Mouse (Mus musculus): ENCODE results near the gene Cbr1. TPM values are rescaled to one million over a fixed set of nuclear protein-coding genes. Genes with fewer than 3 reads are reported as not detected.

Cbr1 gene
- polyA plus RNA-seq, 1 experiment = 33.7 TPM

DNA sequence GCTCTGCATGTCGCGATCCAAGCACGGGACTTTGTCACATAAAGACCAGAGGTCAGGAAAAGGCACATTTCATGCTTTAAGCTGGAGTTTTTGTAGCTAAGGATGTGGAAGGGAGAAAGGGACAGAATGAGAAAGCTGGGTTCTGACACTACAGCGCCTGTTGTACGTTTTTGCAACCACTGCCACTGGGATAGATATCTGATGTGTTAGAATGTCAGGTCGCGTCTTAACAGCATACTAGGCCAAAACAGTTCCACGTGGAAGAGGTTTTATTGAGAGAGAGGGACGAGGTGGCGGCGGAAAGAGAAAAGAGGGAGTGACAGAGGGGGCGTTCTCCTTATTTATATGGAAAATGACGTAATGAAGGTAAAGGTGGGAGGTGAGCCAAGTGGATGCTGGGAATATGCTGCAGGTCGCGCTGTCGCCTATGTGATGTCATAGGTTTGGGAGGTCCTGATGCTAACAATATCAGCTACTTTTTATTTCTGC, 1.1 kb upstream of the Cbr1 start:
- Histone ChIP-seq H3K36me3 (ENCODE audit: control insufficient read depth, insufficient read depth, low read length, poor library complexity, severe bottlenecking) (0 out of 2 replicates have a peak, but pooled peaks cover 3% of the 10 kb centered on the region), H3K27ac (ENCODE audit: insufficient read depth, low read length) (peak overlapping the region; percentile 19), H3K27me3 (ENCODE audit: control insufficient read depth, insufficient read depth, low read length, poor library complexity, severe bottlenecking) (no peaks in the 10 kb centered on the region), H3K9ac (ENCODE audit: low read depth, poor library complexity, severe bottlenecking) (peak overlapping the region; percentile 28), H3K4me3 (ENCODE audit: low read depth, low read length) (peak overlapping the region; percentile 79), H3K9me3 (replicated peaks; ENCODE audit: control insufficient read depth, insufficient read depth, low read length, poor library complexity, severe bottlenecking) (no peaks in the 10 kb centered on the region), H3K4me1 (ENCODE audit: control insufficient read depth, insufficient read depth, low read length) (no peaks in the 10 kb centered on the region)
- TF ChIP-seq CTCF (IDR thresholded peaks at IDR 0.05; ENCODE audit: low read depth, low read length) (no peak), EP300 (IDR thresholded peaks at IDR 0.05; ENCODE audit: insufficient read depth, low read depth, low read length) (no peak), POLR2A (IDR thresholded peaks at IDR 0.05; ENCODE audit: insufficient read depth, low read length) (peak; percentile 75)

DNA sequence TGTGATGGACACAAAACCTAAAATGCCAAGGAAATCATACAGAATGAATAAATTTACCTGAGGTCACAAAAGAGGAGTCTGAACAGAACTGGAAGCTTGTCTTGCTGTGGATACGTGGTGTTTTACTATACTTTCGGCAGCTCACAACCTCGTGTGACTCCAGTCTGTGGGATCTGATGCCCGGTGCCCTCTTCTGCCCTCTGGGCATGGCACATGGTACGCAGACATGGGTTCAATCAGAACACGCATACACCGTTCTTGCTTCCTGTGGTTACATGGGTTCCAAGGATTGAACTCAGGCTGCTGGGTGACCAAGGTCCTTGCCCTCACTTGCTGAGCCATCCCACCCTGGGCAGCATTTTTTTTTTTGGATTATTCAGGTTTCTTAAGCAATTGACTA, 493 bp downstream of the Cbr1 start:
- no peak overlapping the region for H3K27ac ChIP-seq (ENCODE audit: insufficient read depth, low read length)
- H3K9me3 ChIP-seq (replicated peaks; ENCODE audit: control insufficient read depth, insufficient read depth, low read length, poor library complexity, severe bottlenecking) = no peaks in the 10 kb centered on the region
- H3K9ac ChIP-seq (ENCODE audit: low read depth, poor library complexity, severe bottlenecking) = no peak overlapping the region
- H3K27me3 ChIP-seq (ENCODE audit: control insufficient read depth, insufficient read depth, low read length, poor library complexity, severe bottlenecking) = no peaks in the 10 kb centered on the region
- H3K4me3 ChIP-seq (ENCODE audit: low read depth, low read length) = no peak overlapping the region
- H3K4me1 ChIP-seq (ENCODE audit: control insufficient read depth, insufficient read depth, low read length) = no peaks in the 10 kb centered on the region
- 0 out of 2 replicates have a peak, but pooled peaks cover 2% of the 10 kb centered on the region for H3K36me3 ChIP-seq (ENCODE audit: control insufficient read depth, insufficient read depth, low read length, poor library complexity, severe bottlenecking)
- TF ChIP-seq CTCF (IDR thresholded peaks at IDR 0.05; ENCODE audit: low read depth, low read length) = no peak
- no peak for TF ChIP-seq EP300 (IDR thresholded peaks at IDR 0.05; ENCODE audit: insufficient read depth, low read depth, low read length)
- TF ChIP-seq POLR2A (IDR thresholded peaks at IDR 0.05; ENCODE audit: insufficient read depth, low read length) = no peak

DNA sequence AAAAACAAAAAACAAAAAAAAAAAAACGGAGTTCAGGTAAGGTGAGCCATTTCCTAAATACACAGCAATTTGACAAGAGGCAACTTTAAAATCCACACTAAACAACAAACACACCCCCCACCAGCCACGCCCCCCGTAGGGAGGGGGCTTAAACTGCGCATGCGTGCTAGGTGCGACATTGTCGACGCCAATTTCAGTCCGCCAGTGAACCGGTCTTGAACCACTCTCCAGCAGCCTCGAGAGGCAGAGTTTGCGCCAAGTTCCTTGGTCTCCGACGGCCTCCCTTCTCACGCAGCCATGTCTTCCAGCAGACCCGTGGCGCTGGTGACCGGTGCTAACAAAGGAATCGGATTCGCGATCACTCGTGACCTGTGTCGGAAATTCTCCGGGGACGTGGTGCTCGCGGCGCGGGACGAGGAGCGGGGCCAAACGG, 2.0 kb downstream of the Cbr1 start:
- Histone ChIP-seq H3K9ac (ENCODE audit: low read depth, poor library complexity, severe bottlenecking) (peak overlapping the region; percentile 56), H3K9me3 (replicated peaks; ENCODE audit: control insufficient read depth, insufficient read depth, low read length, poor library complexity, severe bottlenecking) (no peaks in the 10 kb centered on the region), H3K27me3 (ENCODE audit: control insufficient read depth, insufficient read depth, low read length, poor library complexity, severe bottlenecking) (no peaks in the 10 kb centered on the region), H3K36me3 (ENCODE audit: control insufficient read depth, insufficient read depth, low read length, poor library complexity, severe bottlenecking) (0 out of 2 replicates have a peak, but pooled peaks cover 6% of the 10 kb centered on the region), H3K4me1 (ENCODE audit: control insufficient read depth, insufficient read depth, low read length) (no peaks in the 10 kb centered on the region), H3K27ac (ENCODE audit: insufficient read depth, low read length) (no peak overlapping the region), H3K4me3 (ENCODE audit: low read depth, low read length) (peak overlapping the region; percentile 71)
- TF ChIP-seq CTCF (IDR thresholded peaks at IDR 0.05; ENCODE audit: low read depth, low read length) (no peak), POLR2A (IDR thresholded peaks at IDR 0.05; ENCODE audit: insufficient read depth, low read length) (peak; percentile 63)

DNA sequence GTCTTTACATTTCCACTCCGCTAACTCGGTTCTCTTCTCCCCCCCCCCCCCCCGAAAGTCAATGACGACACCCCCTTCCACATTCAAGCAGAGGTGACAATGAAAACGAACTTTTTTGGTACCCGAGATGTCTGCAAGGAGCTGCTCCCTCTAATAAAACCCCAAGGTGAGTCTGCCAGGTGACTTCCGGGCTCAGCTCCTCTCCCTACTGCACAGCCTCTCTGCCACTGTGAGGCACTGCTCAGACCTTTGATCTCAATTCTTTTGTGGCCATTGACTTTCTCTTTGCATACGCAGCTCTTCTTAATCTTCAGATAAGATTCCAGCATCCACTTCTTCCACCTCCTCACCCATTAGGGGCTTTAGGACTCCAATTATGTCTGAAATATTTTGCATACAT, 3.1 kb downstream of the Cbr1 start:
- H3K4me1 ChIP-seq (ENCODE audit: control insufficient read depth, insufficient read depth, low read length) = no peaks in the 10 kb centered on the region
- no peak overlapping the region for H3K9ac ChIP-seq (ENCODE audit: low read depth, poor library complexity, severe bottlenecking)
- 0 out of 2 replicates have a peak, but pooled peaks cover 6% of the 10 kb centered on the region for H3K36me3 ChIP-seq (ENCODE audit: control insufficient read depth, insufficient read depth, low read length, poor library complexity, severe bottlenecking)
- no peaks in the 10 kb centered on the region for H3K27me3 ChIP-seq (ENCODE audit: control insufficient read depth, insufficient read depth, low read length, poor library complexity, severe bottlenecking)
- no peak overlapping the region for H3K4me3 ChIP-seq (ENCODE audit: low read depth, low read length)
- H3K9me3 ChIP-seq (replicated peaks; ENCODE audit: control insufficient read depth, insufficient read depth, low read length, poor library complexity, severe bottlenecking) = no peaks in the 10 kb centered on the region
- TF ChIP-seq CTCF (IDR thresholded peaks at IDR 0.05; ENCODE audit: low read depth, low read length) = no peak
- no peak for TF ChIP-seq EP300 (IDR thresholded peaks at IDR 0.05; ENCODE audit: insufficient read depth, low read depth, low read length)
- no peak for TF ChIP-seq POLR2A (IDR thresholded peaks at IDR 0.05; ENCODE audit: insufficient read depth, low read length)
- H3K27ac ChIP-seq (ENCODE audit: insufficient read depth, low read length) = no peak overlapping the region

DNA sequence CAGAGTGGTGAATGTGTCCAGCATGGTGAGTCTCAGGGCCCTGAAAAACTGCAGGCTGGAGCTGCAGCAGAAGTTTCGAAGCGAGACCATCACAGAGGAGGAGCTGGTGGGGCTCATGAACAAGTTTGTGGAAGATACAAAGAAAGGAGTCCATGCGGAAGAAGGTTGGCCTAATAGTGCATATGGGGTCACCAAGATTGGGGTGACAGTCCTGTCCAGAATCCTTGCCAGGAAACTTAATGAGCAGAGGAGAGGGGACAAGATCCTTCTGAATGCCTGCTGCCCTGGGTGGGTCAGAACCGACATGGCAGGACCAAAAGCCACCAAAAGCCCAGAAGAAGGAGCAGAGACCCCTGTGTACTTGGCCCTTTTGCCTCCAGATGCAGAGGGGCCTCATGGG, 4.1 kb downstream of the Cbr1 start:
- H3K4me3 ChIP-seq (ENCODE audit: low read depth, low read length) = no peak overlapping the region
- no peak overlapping the region for H3K9ac ChIP-seq (ENCODE audit: low read depth, poor library complexity, severe bottlenecking)
- H3K36me3 ChIP-seq (ENCODE audit: control insufficient read depth, insufficient read depth, low read length, poor library complexity, severe bottlenecking) = 0 out of 2 replicates have a peak, but pooled peaks cover 6% of the 10 kb centered on the region
- no peak overlapping the region for H3K27ac ChIP-seq (ENCODE audit: insufficient read depth, low read length)
- no peaks in the 10 kb centered on the region for H3K4me1 ChIP-seq (ENCODE audit: control insufficient read depth, insufficient read depth, low read length)
- no peaks in the 10 kb centered on the region for H3K9me3 ChIP-seq (replicated peaks; ENCODE audit: control insufficient read depth, insufficient read depth, low read length, poor library complexity, severe bottlenecking)
- H3K27me3 ChIP-seq (ENCODE audit: control insufficient read depth, insufficient read depth, low read length, poor library complexity, severe bottlenecking) = no peaks in the 10 kb centered on the region
- TF ChIP-seq CTCF (IDR thresholded peaks at IDR 0.05; ENCODE audit: low read depth, low read length) = no peak
- TF ChIP-seq POLR2A (IDR thresholded peaks at IDR 0.05; ENCODE audit: insufficient read depth, low read length) = no peak
- TF ChIP-seq EP300 (IDR thresholded peaks at IDR 0.05; ENCODE audit: insufficient read depth, low read depth, low read length) = no peak

DNA sequence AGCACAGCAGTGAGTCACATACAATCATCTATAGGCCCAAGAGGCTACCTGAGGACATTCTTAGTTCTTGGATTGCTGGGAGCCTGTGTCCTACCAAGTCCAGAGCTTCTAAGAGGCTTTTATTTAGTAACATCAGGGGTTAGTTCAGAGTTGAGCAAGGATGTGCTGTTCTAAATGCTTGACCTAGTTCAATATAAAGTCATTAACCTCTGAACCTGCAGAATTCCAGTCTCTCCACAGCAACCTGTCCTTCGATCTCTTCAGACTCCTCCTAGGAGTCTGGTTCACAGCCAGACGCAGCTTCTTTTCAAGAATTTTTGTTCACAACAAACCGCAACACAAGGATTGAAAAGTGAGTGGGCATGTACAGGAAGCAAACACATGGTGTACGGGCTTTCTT, 5.3 kb downstream of the Cbr1 start:
- H3K9ac ChIP-seq (ENCODE audit: low read depth, poor library complexity, severe bottlenecking) = no peak overlapping the region
- no peaks in the 10 kb centered on the region for H3K4me1 ChIP-seq (ENCODE audit: control insufficient read depth, insufficient read depth, low read length)
- H3K4me3 ChIP-seq (ENCODE audit: low read depth, low read length) = no peak overlapping the region
- TF ChIP-seq EP300 (IDR thresholded peaks at IDR 0.05; ENCODE audit: insufficient read depth, low read depth, low read length) (no peak), CTCF (IDR thresholded peaks at IDR 0.05; ENCODE audit: low read depth, low read length) (no peak), POLR2A (IDR thresholded peaks at IDR 0.05; ENCODE audit: insufficient read depth, low read length) (no peak)
- H3K27me3 ChIP-seq (ENCODE audit: control insufficient read depth, insufficient read depth, low read length, poor library complexity, severe bottlenecking) = no peaks in the 10 kb centered on the region
- 0 out of 2 replicates have a peak, but pooled peaks cover 6% of the 10 kb centered on the region for H3K36me3 ChIP-seq (ENCODE audit: control insufficient read depth, insufficient read depth, low read length, poor library complexity, severe bottlenecking)
- no peaks in the 10 kb centered on the region for H3K9me3 ChIP-seq (replicated peaks; ENCODE audit: control insufficient read depth, insufficient read depth, low read length, poor library complexity, severe bottlenecking)
- no peak overlapping the region for H3K27ac ChIP-seq (ENCODE audit: insufficient read depth, low read length)
